Mouse (Mus musculus) CD4-positive, CD25-positive, alpha-beta regulatory T cell, adult 4 months (primary cell): ENCODE measurements around the gene Kcnj14. TPM values are rescaled to one million over a fixed set of nuclear protein-coding genes. Genes with fewer than 3 reads are reported as not detected.

Experiments used
- ATAC-seq: one replicate; pipeline ENCODE4 v1.8.0; 2017
- polyA plus RNA-seq, 2 experiments: library from polyadenylated mRNA; unstranded; fragments of 100-300 nt; shearing (Covaris generic); gene quantifications; one replicate each; pipeline ENCODE4 v1.2.1; 2017

The Kcnj14 gene
- polyA plus RNA-seq: not detected

- ATAC-seq: no peak
These were observed at the start of gene Kcnj14 for GRCm38 (mm10) chr7:45824598-45824997. Gene Kcnj14 (minus strand): TSS chr7:45824782.

DNA sequence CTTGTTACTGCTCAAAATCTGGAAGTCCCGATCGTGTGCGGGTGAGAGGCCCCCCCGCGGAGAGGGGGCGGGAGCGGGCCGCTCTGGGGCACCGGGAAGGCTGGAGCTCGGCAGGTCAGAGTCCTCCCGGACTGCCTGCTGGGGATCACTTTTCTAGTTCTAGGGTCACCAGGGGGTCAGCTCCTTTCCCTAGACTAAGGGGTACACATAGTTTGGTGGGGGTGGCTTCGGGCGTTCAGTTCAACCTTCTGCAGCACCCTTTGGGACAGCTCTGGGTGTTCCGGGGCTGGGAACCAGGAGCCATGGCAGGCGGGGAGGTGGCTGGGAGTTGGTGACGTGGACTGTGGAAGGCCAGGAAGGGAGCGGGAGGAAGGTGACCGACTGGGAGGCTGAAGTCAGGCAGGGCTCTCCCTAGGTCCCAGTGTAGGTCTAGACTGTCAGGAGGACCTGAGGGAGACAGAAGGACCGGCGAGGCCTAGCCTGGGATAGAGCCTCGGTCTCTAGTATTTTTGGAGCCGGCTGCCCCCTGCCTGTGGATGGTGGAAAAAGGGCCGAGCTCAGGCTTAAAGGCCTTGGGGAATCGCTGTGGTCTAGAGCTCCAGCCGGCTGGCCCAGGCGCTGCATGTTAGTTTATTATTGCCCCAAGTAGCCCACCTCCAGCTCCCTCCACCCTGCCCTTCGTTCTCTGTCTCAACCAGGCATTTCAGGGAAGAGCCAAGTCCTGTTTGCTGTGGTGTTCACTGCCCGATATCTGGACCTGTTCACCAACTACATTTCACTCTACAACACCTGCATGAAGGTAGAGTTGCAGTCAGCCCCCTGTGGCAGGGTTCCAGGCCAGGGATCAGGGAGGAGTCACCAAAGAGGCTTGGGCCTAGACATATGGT, 48.7 kb upstream of the Kcnj14 start:
- ATAC-seq: peak; percentile 17

DNA sequence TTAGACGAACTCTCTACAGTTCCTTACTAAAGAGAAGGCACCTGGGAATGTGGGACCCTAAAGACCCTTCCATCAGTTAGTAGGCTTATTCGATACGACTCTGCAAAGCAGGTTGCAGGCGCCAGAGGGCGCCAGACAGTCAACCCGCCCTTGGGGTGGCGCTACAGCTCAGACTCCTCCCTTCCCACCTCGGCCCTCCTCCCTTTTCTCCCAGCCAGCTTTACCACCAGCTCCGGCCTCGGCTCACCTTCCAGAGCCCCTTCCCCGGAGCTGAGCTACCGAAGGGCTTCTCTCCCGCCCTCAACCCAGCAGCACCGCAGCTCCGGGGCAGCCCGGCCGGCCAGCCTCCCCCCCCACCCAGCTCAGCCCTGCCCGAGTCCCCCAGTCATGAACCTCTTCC, 48.0 kb upstream of the Kcnj14 start, which contains the start of gene Kdelr1:
Gene Kdelr1 (plus strand): TSS at position 149 of the 400 bp plus-strand sequence.
- peak; percentile 84 for ATAC-seq

DNA sequence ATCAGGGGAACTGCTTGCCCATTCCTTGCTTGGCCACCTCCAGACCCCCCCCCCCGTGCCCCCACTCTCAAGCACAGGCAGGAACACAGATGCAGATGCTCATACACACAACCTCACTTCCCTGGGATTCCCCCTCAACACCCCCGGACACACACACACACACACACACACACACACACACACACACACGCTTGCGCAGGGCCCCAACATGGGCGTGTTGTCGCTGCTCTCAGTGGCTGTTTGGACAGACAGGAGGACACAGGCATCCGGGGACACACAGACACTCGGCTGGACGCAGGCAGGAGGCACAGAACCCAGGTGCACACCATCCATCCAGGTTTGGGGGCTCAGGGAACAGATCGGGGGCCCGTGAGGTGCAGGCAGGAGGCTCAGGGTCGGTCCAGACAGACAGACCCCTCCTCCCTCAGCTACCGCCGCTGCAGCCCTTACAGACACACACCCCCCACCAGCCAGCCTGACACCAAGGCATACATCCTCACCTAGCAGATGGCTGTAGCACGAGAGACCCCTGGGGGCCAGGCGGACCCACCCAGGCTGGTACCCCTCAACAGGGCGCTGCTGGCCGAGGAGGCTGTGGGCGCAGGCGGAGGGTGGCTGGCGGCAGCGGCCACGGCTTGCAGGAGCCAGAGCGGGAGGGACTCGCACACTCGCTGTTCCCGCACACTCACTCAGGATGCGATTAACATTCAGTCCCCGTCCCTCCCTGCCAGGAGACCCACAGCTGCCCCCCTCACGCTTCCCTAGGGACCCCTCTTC, 45.9 kb upstream of the Kcnj14 start:
- ATAC-seq: peak; percentile 23

DNA sequence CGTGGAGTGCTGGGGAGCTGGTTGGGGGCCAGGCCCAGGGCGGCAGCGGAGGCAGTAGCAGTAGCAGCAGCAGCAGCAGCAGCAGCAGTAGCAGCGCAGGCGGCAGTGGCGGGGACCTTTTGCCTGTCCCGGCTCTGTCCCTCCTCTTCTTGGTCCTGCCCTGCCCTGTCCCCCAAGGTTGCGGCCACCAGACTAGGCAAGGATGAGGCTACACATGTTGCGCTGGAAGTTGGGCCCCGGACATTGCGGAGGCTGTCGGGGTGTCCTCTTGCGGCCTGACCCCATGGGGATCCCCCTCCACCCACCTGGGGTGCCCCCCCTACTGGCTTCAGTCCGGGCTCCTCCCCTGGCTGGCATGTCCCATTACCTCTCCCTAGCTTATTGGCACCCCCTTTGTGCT, 45.2 kb upstream of the Kcnj14 start:
- no peak for ATAC-seq

- ATAC-seq: no peak
These were observed 44.6 kb upstream of the Kcnj14 start for GRCm38 (mm10) chr7:45869107-45869670.

GRCm38 (mm10) chr7:45867871-45868270, 43.3 kb upstream of the Kcnj14 start:
- no peak for ATAC-seq

- peak; percentile 83 for ATAC-seq
These were observed 41.6 kb upstream of the Kcnj14 start for GRCm38 (mm10) chr7:45865925-45866910.

- no peak for ATAC-seq
These were observed 39.9 kb upstream of the Kcnj14 start for GRCm38 (mm10) chr7:45864435-45864834.

DNA sequence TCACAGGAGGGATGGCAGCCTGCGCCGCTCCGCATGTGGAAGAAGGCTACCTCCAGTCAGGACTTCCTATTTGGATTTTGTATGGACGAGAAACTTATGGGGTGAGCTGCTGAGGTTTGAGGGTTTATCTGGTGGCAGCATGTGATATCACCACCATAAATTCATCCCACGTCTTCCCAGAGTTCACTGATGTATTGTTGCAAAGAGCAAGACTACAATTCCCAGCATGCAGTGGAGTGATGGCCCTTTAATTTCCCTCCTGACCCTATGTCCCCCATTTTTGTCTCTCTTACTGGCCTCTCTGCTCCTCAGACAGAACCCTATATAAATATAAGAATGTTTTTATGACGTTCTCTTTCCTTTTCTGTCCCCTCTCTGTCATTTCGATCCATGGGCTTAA, 38.2 kb upstream of the Kcnj14 start:
- no peak for ATAC-seq

DNA sequence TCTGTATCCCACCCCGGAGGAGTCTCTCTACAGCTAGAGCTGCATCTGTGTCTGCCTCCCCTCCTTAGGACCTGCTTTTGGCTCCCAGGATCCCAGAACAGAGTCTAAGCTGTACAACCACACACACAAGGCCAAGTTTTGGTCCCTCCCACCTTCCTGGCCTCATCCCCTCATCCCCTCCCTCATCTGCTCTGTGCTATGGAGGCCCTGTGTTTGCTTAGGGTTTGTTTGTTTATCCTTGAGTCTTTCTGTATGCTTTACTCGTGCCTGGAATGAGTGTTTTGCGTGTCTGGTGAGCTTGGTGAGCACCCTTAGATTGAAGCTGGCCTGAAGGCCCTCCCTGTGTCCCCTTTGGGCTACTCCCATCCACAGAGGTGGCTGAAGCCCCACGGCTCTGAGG, 34.4 kb upstream of the Kcnj14 start:
- no peak for ATAC-seq

DNA sequence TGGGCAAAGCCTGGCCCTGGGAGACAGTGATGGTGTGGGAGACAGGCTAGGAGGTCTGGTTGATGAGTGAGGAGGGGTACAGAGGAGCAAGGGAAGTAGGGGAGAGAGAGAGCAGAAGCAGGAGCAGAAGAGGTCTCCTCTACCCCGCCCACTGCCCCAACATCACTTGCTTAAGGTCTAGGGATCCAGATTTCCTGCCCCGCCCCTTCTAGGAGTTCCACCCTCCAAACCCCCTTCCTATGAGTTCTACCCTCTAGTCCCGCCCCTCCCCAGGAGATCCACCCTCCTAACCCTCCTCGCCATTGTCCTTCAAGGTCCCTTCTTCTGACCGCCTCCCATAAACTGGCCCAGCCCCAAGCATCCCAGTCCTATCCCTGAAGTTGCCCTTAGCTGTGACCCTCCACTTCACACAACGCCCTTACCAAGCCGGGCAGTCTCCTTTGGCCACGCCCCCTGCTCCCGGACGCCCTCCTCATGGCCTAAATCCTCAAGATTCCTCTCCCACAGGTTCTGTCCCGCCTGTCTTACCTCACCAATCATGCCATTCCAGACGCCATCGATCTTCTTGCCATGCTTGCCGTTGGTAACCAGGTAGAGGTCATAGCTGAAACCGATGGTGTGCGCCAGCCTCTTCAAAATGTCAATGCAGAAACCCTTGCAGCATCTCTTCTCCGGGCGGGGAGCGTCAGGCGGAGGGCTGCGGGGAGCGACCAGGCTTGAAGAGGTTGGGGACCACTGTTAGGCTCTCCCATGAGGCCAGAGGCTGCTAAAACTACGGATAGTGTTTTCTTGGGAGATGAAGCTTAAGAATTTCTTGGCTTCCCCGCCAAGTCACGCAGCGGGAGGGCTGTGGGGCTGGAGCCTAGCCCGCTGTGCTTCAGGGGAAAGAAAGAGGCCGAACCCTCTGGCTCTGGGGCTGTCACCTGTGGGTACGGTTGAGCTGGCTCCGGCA, 32.6 kb upstream of the Kcnj14 start:
- no peak for ATAC-seq

DNA sequence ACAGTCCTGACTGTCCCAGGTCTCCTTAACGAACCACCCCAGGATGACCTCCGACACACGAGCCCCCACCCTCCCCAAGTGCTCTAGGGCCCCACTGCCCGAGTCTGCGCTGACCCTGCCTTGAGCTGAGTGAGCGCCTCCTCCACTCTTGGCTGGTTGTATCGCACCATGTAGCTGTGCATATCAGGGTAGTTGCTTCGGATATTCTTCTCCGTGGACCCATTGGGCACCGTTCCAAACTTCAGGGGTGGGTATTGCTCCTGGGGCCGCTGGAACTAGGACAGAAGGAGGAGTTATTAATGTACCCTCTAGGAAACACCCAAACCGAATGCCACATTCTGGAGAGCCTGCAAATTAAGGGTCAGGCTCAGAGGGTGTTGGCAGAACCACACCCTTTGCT, 28.5 kb upstream of the Kcnj14 start:
- ATAC-seq: no peak

GRCm38 (mm10) chr7:45850661-45851060, 26.1 kb upstream of the Kcnj14 start:
- ATAC-seq: no peak

DNA sequence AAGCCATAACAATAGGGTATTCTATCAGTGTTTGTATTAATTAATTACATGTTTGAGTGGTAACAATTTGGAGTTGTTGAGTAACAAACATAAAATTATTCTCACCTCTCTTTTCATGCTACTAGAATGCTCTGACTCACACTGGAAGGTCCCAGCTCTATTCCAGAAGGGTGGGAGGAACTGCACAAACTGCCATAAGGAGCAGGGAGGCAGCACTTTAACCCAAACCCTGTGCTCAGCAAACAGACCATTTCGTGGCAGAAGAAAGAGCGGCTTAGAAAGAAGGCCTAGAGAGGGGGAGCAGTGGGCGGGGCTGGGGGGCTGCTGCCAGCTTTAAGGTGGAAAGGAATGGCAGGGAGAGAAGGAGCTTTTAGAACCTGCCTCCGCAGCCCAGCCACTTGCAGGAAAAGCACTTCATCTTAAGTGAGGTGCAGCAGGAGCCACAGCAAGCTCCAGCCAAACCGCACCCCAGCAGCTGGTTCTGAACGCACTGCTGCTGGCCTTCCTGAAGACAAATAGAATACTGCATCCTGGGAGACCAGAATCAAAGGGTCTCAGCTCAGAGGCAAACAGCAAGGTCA, 24.0 kb upstream of the Kcnj14 start:
- no peak for ATAC-seq

DNA sequence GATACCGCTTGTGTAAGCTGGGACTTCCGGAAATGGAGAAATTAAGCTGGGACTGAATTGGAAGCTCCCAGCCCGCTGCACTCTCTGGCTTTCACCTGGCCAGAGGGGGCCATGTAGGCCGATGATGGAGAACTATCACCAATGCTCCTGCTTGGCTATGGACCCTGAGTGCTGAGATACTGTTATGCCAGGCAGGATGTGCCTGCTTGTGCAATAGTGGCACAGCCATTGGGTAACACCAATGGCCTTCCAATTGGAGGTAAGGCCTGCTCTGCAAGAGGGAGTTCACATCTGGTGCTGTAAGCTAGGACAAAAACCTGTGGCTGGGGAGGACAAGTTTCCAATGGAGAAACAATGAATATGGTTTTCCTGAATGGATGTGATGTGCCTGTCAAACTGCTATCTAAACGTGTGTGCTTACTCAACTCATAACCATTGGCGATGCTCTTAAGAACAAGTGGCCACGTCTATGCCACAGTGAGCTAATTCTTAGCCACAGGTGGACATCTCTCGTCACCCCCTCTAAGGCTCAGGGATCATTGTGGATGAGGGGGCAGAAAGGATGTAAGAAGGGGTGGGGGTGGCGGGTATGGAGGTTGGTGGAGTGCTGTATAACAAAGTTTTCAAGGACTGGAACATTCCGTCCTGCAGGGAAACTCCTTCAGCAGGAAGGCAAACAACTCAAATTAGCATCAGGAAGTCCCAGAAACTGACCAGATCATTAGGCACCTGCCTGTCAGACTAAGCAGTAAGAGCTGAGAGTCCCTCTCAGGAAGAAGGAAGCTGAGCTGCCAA, 18.6 kb upstream of the Kcnj14 start:
- no peak for ATAC-seq

DNA sequence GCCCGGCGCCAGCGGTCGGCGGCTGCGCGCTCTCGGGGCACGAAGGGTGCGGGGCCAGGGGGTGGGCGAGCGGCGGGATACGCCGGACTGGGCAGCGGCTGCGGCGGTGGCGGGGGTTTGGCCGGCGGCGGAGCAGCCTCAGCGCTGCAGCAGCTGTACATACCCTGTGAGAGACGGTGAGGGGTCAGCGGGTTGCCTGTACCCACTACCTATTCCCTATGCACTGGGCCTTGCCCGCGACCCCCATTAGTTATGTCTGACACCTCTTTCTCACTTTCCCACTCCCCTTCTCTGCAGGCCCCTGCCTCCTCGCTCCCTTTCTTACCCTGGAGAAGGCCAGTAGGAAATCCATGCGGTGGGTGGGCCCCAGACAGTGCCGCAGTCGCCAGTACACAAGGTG, 9.3 kb upstream of the Kcnj14 start:
- ATAC-seq: no peak

DNA sequence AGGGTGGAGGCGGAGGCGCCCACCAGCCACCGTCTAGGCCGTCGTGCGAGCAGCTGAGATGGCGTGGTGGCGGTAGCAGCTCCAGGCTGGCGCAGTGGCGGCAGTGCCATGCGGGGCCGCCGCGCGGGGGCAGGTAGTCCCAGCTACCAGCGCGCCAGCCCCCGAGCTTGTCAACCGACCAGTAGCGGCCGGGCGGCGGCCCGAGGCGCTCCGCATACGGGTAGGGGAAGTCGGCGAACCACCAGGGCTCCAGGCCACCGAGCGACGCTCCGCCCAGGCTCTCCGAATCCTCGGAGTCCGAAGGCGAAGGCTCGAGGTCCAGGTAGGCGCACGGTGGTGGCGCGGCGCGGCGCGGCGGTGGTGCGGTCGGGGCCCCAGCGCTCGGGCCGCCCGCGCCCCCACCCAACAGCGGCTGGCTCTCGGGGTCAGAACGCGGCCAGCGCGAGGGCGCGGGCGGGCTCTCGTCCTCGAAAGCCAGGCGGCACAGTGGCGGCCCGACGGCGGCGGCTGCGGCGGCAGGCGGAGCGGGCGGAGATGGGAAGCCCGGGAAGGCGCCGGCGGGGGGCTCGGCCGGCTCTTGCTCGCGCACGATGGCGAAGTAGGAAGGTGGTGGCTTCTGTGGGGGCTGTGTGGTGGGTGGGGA, 8.7 kb upstream of the Kcnj14 start:
- ATAC-seq: no peak

DNA sequence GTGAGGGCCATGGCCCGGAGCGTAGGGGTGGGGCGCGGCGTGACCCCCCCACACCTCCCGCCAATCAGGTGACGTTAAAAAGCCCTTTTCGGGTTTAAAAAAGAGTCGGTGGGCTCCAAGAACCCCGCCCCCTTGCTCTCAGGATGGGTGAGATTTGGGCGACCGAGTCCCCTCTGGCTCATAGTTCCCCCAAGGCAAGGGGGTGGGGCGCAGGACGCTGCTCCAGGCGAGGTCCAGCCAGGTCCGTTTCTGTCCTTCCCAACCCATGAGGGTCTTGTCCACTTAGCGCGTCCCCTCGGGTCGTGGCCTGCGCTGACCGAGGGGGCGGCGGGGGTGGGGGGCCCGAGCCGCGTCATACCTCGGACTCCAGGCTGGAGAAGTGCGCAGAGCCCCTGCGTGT, 7.8 kb upstream of the Kcnj14 start:
- ATAC-seq: no peak
